Mouse (Mus musculus) embryonic fibroblast, embryonic 13.5 days (primary cell): ENCODE data around the gene Ahctf1.

Source experiments
- CTCF ChIP-seq: IDR thresholded peaks from 2 replicates; pipeline ENCODE4 v1.5.1; 2011; ENCODE audit warnings: mild to moderate bottlenecking, control low read depth, low read length, moderate library complexity, borderline replicate concordance; ENCODE audit not compliant: insufficient read depth
- POLR2A ChIP-seq: IDR thresholded peaks from 2 replicates; pipeline ENCODE4 v1.6.1; 2011; ENCODE audit warnings: low read depth, mild to moderate bottlenecking, control low read depth, low read length, moderate library complexity

DNA sequence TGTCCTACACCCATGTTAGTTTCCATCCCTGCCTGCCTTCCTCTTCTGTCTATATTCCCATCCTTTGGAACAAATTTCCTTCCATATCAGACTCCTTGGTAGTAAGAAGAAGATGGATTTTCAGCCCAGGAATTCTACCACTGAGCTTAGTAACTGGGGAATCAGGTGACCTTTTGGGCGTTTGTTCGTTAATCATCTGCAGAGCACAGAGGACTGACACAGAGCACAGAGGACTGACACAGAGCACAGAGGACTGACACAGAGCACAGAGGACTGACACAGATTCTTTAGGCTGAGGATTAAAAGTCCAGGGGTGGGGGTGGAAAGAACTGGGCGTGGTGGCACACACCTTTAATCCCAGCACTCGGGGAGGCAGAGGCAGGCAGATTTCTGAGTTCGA, 2.3 kb upstream of the Ahctf1 start:
- TF ChIP-seq POLR2A = no peak
- TF ChIP-seq CTCF = no peak
